In the genomic region with DNA sequence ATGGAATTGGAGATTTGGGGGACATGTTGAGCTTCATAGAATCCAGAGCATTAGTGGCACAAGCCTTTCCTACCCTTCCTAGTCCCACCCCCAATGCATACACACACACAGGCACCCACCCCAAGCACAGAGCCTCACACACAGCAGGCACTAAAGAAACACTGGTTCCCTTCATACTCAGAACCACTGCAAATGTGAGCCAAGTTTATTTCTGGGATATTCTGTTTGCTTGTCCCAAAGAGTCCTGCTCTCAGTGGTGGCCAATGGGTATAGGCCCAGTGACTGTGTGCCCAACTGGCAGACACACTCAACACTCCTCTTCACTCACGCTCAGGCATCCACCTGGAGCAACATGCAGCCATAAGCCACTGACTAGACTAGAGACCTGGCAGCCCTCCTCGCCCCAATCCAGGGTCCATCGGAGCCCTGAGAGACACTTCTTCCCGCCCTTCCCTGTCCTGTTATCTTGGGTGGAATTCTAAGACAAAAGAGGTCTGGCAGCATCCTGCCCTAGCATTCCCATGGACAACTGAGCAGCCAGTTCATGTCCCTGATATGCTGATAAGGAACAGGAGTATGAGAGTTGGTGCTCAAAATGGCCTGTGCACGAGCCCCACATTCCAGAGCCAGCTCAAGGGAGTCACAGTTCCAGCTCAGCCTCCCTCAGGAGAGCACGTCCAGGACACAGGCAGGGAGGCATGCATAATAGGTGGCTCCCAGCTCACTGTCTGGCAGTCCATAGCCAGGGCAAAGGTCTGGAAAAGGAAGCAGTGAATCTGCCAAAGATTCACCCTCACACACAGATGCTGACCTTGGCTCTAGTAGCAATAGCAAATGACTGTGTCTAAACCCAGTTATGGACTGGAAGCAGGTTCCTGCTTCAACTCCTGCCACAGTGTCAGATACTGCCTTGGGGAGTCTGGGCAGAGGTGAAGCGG, we compare ENCODE assay signal across 9 mouse cellular contexts. TPM values are rescaled to one million over a fixed set of nuclear protein-coding genes. Genes with fewer than 3 reads are reported as not detected.
DNase-seq lines count a peak whose midpoint lies in the region; ATAC-seq lines count a peak whose summit lies in the region.
"Had no signal": no experiment of that assay in that cellular context is flagged by ENCODE, and none has a peak within 500 bp of the region (broad histone marks: within the 10 kb centered on the region; RNA-seq: fewer than 3 reads in every experiment).

No protein-coding gene starts in this region.

- H3K4me2 ChIP-seq in hindbrain, embryonic 13.5 days, result no peak overlapping the region; the same call in 1 of the 2 replicates
- H3K4me2 ChIP-seq in hindbrain, embryonic 16.5 days (ENCODE audit: low read length), result no peak overlapping the region
- H3K4me2 ChIP-seq in intestine, embryonic 14.5 days (ENCODE audit: low read length), result peak overlapping the region; percentile 77; the same call in 1 of the 2 replicates
- peak overlapping the region; percentile 89 for H3K4me2 ChIP-seq in liver, embryonic 12.5 days

- no peaks in the 10 kb centered on the region for H3K9me3 ChIP-seq in hindbrain, embryonic 13.5 days
- H3K9me3 ChIP-seq in hindbrain, embryonic 16.5 days (ENCODE audit: control insufficient read depth, low read length), result no peaks in the 10 kb centered on the region
- H3K9me3 ChIP-seq in intestine, embryonic 14.5 days (ENCODE audit: control insufficient read depth, low read length), result no peaks in the 10 kb centered on the region
- no peaks in the 10 kb centered on the region for H3K9me3 ChIP-seq in liver, embryonic 12.5 days (replicated peaks)

- no peaks in the 10 kb centered on the region for H3K27me3 ChIP-seq in hindbrain, embryonic 13.5 days
- H3K27me3 ChIP-seq in hindbrain, embryonic 16.5 days (replicated peaks; ENCODE audit: control insufficient read depth, insufficient read depth, low read length), result no peaks in the 10 kb centered on the region
- no peaks in the 10 kb centered on the region for H3K27me3 ChIP-seq in intestine, embryonic 14.5 days (replicated peaks; ENCODE audit: control insufficient read depth, insufficient read depth, low read length)
- H3K27me3 ChIP-seq in liver, embryonic 12.5 days (replicated peaks), result peaks cover 79% of the 10 kb centered on the region
- H3K27me3 ChIP-seq: Patski had no signal

- 65% methylated on average over 7 of the region's 7 CpGs for WGBS in hindbrain, embryonic 13.5 days
- 62% methylated on average over 7 of the region's 7 CpGs for WGBS in hindbrain, embryonic 16.5 days
- 49% methylated on average over 7 of the region's 7 CpGs for WGBS in intestine, embryonic 14.5 days
- WGBS in liver, embryonic 12.5 days (ENCODE audit: insufficient replicate concordance), result 49% methylated on average over 7 of the region's 7 CpGs

- peak; percentile 72 to 75 for DNase-seq in adrenal gland, postnatal 36 days
- no peak for DNase-seq in intestine, embryonic 14.5 days (ENCODE audit: low spot score)
- DNase-seq in MN1 (ENCODE audit: low spot score), result no peak
- DNase-seq in layer of hippocampus, adult 18-20 months (ENCODE audit: low spot score in 2 of 2), result no peak

- no peak overlapping the region for H3K4me3 ChIP-seq in hindbrain, embryonic 13.5 days
- no peak overlapping the region for H3K4me3 ChIP-seq in hindbrain, embryonic 16.5 days (ENCODE audit: low read length)
- no peak overlapping the region for H3K4me3 ChIP-seq in intestine, embryonic 14.5 days (ENCODE audit: low read depth, low read length)
- H3K4me3 ChIP-seq in liver, embryonic 12.5 days, result no peak overlapping the region; the same call in 1 of the 2 replicates

- no peaks in the 10 kb centered on the region for H3K36me3 ChIP-seq in hindbrain, embryonic 13.5 days
- no peaks in the 10 kb centered on the region for H3K36me3 ChIP-seq in hindbrain, embryonic 16.5 days (ENCODE audit: control insufficient read depth, insufficient read depth, low read length)
- no peaks in the 10 kb centered on the region for H3K36me3 ChIP-seq in intestine, embryonic 14.5 days (ENCODE audit: control insufficient read depth, insufficient read depth, low read length)
- H3K36me3 ChIP-seq in liver, embryonic 12.5 days, result no peaks in the 10 kb centered on the region

- H3K4me1 ChIP-seq in hindbrain, embryonic 13.5 days (replicated peaks), result peaks cover 90% of the 10 kb centered on the region
- peaks cover 70% of the 10 kb centered on the region for H3K4me1 ChIP-seq in hindbrain, embryonic 16.5 days (ENCODE audit: control insufficient read depth, insufficient read depth, low read depth, low read length)
- H3K4me1 ChIP-seq in intestine, embryonic 14.5 days (replicated peaks; ENCODE audit: control insufficient read depth, insufficient read depth, low read length), result peaks cover 57% of the 10 kb centered on the region
- H3K4me1 ChIP-seq in liver, embryonic 12.5 days, result peaks cover 71% of the 10 kb centered on the region

- peak overlapping the region; percentile 94 for H3K9ac ChIP-seq in hindbrain, embryonic 13.5 days
- no peak overlapping the region; the same call in 1 of the 2 replicates for H3K9ac ChIP-seq in hindbrain, embryonic 16.5 days (ENCODE audit: low read depth, low read length)
- H3K9ac ChIP-seq in intestine, embryonic 14.5 days (ENCODE audit: low read length), result no peak overlapping the region
- H3K9ac ChIP-seq in liver, embryonic 12.5 days, result 0 out of 2 replicates have a peak overlapping the region, but pooled peaks have one; percentile 8

- no peak for ATAC-seq in hindbrain, embryonic 13.5 days (ENCODE audit: low FRiP score)
- no peak for ATAC-seq in hindbrain, embryonic 16.5 days
- ATAC-seq in intestine, embryonic 14.5 days (replicated peaks; ENCODE audit: low FRiP score, low TSS enrichment, low read depth), result no peak
- ATAC-seq in liver, embryonic 12.5 days, result no peak
- no peak for ATAC-seq in activated CD4-positive, CD25-positive, alpha-beta regulatory T cell, adult 4 months
- ATAC-seq: Patski had no signal

- no peak overlapping the region for H3K27ac ChIP-seq in hindbrain, embryonic 13.5 days
- no peak overlapping the region for H3K27ac ChIP-seq in hindbrain, embryonic 16.5 days (ENCODE audit: low read depth, low read length)
- no peak overlapping the region for H3K27ac ChIP-seq in intestine, embryonic 14.5 days (ENCODE audit: low read depth)
- H3K27ac ChIP-seq in liver, embryonic 12.5 days, result no peak overlapping the region

RNA-seq across cellular contexts. Expression of a gene that starts 14.1 kb away (rescaled TPM):
- 55.4 and 55.6 TPM in 2 replicates for polyA plus RNA-seq in hindbrain, embryonic 13.5 days (2015; fragmentation: Nextera tagmentation; extraction: Ambion mirVana)
- 37.6 and 50.0 TPM in 2 replicates for polyA plus RNA-seq in hindbrain, embryonic 16.5 days (2015; fragmentation: Nextera tagmentation; extraction: Ambion mirVana)
- 10 to 100 TPM; 68.5 to 75.7 TPM for total RNA-seq in adrenal gland, postnatal 36 days (2021)
- 50.2 and 54.2 TPM in 2 replicates for polyA plus RNA-seq in intestine, embryonic 14.5 days (2014; fragmentation: Nextera tagmentation; extraction: Ambion mirVana)
- polyA plus RNA-seq in liver, embryonic 12.5 days (2016; fragmentation: Nextera tagmentation; extraction: Ambion mirVana), result 9.5 and 10.3 TPM in 2 replicates
- under 1 TPM; 0.21 to 0.38 TPM for polyA plus RNA-seq in activated CD4-positive, CD25-positive, alpha-beta regulatory T cell, adult 4 months (2017; shearing (Covaris generic))
- 10 to 100 TPM; 61.4 to 63.7 TPM for total RNA-seq in layer of hippocampus, adult 18-20 months (2021)

RNA-seq across cellular contexts. Expression of a gene that starts 38.7 kb away (rescaled TPM):
- polyA plus RNA-seq in hindbrain, embryonic 13.5 days (2015; fragmentation: Nextera tagmentation; extraction: Ambion mirVana), result 3.1 TPM in 1 of 2 replicates, not detected in the other
- not detected in 2 replicates for polyA plus RNA-seq in hindbrain, embryonic 16.5 days (2015; fragmentation: Nextera tagmentation; extraction: Ambion mirVana)
- total RNA-seq in adrenal gland, postnatal 36 days (2021), result under 1 TPM in 1 of 2 experiments, not detected in 1; 0.36 TPM
- polyA plus RNA-seq in intestine, embryonic 14.5 days (2014; fragmentation: Nextera tagmentation; extraction: Ambion mirVana), result 387 TPM in 1 of 2 replicates, not detected in the other
- not detected in 2 replicates for polyA plus RNA-seq in liver, embryonic 12.5 days (2016; fragmentation: Nextera tagmentation; extraction: Ambion mirVana)
- not detected for polyA plus RNA-seq in activated CD4-positive, CD25-positive, alpha-beta regulatory T cell, adult 4 months (2017; shearing (Covaris generic))
- total RNA-seq in layer of hippocampus, adult 18-20 months (2021), result not detected
- polyA plus RNA-seq: Patski had no signal

Comparison
In these comparisons a context has a peak if more than half of its experiments do, and no peak if none do; other contexts are left out.
1. H3K9ac ChIP-seq: peak in hindbrain, embryonic 13.5 days (single experiment) and liver, embryonic 12.5 days (single experiment); none in hindbrain, embryonic 16.5 days (single experiment) and intestine, embryonic 14.5 days (single experiment).
2. H3K4me2 ChIP-seq: peak in intestine, embryonic 14.5 days (single experiment) and liver, embryonic 12.5 days (single experiment); none in hindbrain, embryonic 13.5 days (single experiment) and hindbrain, embryonic 16.5 days (single experiment).
3. DNase-seq: peak in adrenal gland, postnatal 36 days (2 of 2); none in intestine, embryonic 14.5 days (single experiment), MN1 (single experiment) and layer of hippocampus, adult 18-20 months (0 of 2).